Mouse (Mus musculus) urinary bladder, postnatal 14 days (tissue): ENCODE data around the gene Ttll11.

ENCODE experiments used
- DNase-seq: peaks from one replicate; pipeline ENCODE4 v3.0.0; 2021; ENCODE audit warnings: low spot score

Ttll11 gene

DNA sequence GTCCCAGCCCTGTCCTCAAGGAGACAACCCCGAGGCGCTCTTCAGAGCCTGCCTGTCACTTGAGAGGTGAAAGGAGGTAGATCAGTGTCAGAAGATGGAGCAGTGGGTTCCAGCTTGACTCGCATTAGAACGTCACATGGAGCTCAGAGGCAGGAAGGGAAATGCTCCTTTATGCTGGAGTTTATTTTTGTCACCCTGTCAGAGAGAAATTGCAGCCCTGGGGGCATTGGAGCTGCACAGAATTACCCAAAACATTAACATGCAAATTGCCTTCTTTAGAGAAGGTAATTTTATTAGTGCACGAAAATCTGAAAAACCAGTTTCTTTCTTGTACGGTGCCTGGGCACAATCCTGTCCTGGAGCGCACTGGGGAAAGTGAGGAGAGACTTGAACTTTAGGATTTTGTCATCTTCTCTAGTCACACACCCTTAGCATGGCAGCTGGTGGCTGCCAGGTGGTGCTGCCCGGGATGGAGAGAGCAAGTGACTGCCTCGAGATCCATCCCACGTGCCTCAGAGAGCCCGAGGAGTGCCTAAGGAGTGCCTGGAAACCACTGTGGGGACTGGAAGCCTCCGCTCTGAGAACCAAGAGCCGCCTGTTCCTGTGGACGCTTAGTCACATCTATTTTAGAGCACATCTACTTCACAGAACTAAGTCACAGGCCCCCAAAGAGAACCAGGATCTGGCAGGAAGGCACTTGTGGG, 211.7 kb downstream of the Ttll11 start:
- no peak for DNase-seq

DNA sequence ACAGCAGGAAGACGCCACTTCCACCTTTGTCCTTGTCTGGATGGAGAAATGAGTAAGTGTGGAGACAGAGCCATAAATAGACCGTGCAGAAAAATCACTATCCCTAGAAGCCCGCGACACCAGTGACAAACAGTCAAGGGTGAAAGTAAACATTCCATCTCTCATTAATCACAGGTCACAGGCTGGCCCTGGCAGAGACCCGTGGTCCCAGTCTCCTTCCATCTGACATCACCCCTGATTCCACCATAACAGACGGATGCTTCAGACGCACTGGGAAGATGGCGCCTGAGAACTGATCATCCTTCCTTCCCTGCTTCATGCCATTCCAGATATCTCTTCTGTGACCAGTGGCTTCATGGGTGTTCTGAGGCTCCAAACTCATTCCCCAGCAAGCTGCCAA, 215.4 kb downstream of the Ttll11 start:
- no peak for DNase-seq

DNA sequence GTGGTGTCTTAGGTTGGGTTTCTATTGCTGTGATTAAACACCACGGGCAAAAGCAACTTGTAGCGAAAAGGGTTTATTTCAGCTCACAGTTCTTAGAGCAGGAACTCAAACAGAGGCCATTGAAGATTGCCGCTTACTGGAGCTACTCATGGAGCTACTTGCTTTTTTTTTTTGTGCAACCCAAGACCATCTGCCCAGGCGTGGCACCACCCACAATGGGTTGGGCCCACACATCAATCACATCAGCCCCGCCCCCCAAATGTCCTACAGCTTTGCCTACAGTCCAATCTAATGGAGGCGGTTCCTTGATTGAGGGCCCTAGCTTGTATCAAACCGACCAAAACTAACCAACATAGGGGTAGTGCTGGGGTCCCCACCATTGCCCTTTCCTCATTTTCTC, 215.9 kb downstream of the Ttll11 start:
- no peak for DNase-seq

DNA sequence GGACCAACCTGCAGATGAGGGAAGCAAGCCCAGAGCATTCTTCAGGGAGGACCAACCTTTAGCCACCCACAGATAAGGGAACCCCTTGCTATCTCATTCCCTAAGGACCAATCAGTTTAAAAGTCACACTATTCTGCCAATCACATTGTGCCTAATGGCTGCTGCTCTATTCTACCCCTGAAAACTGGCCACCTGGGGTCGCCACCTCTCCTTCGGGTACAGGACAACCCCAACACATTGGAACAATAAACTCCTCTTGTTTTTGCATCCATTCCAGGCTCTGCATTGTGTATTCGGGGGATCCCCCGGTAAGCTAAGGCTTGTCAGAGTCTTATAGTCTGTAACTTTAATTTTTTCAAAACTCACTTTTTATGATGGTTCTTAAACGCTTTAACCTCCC, 218.3 kb downstream of the Ttll11 start:
- no peak for DNase-seq

DNA sequence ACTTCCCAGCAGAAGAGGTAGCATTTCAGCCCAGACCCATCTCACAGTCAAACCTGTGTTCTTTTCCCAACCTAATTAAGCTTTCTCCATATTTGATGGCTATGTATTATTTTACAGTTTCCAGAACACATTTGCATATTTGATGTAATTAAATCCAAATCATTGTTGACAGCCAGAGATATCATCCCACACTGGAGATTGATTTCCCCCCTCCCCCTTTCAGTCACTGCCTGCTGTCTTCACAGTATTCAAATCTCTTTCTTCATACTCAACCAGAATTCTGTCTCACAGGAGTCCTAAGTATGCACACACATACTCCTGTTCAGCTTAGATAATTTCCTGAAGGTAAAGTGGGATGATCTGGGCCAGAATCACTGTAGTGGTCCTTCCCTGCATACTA, 218.8 kb downstream of the Ttll11 start:
- DNase-seq: no peak

DNA sequence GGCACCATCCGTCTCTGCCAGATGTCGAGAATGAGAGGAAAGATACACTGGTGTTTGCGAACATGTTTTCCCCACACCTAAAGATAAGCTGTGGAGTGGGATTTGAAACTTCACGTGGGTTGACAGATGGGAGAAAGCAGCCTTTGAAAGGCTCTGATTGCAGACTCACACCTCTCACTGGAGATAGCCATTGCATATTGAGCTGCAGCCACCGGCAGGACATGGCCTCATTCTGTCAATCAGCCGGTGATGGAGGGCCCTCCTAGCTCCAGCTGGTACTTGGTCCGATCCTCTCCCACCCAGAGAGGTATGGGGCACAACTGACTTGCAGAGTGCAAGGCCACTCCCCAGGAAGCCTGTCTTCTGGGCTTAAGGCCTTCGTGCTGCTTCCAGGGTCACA, 219.4 kb downstream of the Ttll11 start:
- no peak for DNase-seq

DNA sequence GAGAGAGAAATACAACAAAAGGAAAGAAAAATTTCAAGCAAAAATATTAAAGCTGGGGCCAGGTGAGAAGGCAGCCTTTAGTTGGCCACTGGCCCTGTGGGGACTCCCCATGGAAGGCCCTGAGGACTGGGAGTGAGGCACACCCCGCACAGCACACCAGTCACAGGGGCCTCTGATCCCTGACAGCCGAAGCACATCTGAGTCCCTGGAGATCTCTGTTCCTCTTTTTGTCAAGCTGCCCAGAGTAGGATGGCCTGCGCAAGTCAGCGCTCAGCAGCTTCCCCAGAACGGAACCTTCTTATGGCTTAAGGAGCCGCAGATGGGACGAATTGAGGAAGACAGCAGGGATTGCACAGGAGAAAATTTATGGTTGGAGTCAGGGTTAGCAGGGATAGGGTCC, 223.2 kb downstream of the Ttll11 start:
- no peak for DNase-seq

DNA sequence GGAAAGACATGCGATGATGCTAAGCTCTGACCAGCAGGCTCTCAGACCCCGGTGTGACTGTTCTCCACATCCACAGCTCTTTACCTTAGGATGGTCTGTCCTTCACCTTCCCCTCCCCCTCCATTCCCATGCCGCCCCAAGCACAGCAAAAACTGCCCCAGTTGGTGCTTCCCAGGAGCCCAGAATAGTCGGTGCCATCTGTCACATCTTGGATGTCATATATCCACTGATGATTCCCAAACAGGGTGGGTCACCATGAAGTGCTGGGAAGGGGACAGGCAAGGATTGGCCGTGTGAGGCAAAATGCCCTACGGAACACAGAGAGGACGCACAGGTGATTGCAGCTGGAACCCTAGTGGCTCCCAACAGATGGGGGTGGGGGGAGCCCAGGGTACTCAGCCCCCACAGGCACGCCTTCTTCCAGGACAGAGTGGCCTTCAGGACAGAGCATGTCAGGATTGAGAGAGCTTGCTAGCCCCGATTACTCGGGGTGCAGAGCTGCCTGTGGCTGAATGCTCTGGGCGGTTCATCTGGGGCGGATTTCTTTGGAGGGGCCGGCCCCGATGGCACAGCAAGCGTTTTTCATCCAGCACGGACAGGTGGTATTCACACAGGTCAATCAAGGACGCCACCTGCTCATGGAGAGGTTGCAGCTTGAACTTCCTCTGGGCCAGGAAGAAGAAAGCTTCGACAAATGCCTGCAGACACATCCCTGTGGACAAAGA, 227.8 kb downstream of the Ttll11 start:
- no peak for DNase-seq

DNA sequence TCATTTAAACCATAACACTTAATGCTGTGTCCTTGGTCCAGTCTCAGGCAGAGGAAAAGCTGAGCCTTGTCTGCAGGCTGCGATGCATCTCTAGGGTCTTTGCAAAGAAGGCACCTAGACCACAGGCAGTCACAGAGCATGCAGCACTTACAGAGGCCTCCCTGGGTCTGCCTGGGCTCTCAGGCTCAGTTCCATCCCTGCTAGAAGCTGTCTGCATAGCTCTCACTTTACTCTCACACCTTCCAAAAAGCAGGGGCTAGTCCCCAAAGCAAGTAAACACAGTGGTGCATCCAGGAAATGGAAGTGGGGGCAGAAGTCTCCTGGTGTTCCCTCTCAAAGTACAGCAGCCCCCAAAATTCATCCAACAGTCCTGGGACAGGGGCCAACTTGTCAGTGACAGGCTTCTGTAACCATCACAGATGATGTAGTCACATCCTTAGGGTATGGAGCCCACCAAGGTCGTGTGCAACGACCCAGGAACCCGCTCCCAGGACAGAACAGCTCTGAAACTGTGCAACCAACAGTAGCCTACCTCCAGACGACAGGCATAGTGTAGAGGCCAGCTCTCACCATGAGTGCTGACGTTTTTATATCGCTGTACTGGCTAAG, 229.1 kb downstream of the Ttll11 start:
- no peak for DNase-seq

DNA sequence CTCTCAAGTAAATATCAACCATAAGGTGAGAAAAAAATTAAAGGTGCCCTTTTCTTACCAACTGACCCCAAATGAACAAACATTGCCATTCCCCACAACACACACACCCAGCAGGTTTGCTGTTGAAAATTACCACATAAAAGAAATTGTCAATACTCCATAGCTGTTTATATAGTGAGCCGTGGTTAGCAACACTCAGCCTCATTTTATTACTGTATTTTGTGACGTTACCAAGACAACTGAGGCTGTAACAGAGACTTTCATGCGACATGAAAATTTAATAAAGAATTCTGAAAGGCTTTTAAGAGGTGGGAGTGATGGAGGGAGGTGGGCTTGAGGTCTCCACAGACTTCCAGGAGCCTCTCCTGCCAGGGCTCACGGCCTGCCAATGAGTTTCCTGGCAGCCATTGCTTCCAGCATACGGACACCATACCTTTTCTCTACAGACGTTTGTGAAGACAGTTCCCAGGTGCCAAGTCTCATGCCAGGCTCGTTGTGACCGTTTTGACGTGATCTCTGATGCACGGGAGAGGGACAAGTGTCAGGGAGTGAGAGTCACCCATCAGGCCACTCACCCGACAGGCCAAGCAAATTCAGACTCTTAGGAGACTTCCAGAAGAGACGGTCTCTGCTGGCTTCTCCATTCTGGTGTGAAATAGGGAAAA, 232.2 kb downstream of the Ttll11 start:
- DNase-seq: no peak

DNA sequence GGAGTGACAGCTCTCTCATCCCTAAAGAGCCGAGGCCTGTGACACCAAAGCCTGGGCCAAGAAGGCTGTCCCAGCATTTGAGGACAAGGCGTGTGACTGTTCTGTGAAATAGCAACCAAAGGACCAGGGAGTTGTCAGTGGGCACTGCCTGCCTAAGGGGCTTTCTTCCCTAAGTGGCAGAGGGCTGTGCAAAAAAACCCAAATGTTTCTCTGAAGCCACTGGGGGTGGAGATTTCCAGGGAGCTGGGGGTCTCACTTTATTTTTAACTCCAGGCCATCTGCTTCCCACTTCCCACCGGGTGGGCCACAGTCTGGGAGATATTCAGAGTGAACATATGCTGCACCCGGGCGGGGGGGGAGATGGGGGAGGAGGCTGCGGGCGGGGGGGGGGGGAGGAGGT, 233.1 kb downstream of the Ttll11 start:
- DNase-seq: no peak

DNA sequence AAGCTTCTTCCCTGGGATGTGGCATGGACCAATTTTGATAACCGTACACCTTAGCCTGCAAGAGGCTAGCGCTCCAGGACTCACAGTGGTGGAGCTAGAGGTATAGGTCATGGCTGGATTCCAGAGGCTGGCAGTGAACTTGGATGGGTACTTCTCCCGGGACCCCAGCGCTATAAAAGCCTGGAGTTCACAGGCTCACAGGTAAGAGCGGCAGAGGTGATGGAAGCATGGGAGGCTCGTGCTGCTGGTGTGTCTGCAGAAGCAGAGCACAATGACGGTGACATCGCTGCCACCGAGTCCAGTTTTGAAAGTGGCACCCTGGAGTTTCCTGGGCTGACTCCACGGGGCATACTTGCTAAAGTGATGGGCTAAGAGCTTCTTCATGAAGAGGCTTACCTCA, 233.8 kb downstream of the Ttll11 start:
- DNase-seq: no peak

DNA sequence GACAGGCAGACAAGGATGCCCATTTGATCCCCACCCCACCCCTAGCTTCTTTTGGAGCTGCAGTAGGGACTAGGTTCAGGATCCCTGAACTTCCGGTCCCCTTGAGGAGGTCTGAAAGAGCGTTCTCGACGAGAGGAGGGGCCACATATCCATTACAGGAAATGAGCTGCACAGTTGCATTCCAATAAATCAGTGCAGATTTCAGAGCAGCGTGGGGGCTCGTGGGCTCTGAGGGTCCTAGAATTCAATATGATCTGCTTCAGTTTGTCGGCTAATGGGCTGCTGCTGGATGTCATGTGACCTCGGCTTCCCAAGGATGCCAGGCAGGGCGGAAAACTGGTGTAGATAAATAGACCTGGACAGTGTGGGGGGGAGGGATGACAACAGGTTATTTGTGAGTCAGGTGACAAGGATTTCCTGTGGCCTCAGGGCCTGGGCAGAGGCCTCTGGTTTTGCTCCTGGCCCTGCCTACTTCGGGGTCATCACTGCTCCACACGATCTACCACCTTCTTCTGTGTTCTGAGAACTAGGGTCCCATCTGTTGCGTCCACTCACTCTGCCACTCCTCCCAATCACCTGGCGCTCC, 240.0 kb downstream of the Ttll11 start:
- DNase-seq: no peak

DNA sequence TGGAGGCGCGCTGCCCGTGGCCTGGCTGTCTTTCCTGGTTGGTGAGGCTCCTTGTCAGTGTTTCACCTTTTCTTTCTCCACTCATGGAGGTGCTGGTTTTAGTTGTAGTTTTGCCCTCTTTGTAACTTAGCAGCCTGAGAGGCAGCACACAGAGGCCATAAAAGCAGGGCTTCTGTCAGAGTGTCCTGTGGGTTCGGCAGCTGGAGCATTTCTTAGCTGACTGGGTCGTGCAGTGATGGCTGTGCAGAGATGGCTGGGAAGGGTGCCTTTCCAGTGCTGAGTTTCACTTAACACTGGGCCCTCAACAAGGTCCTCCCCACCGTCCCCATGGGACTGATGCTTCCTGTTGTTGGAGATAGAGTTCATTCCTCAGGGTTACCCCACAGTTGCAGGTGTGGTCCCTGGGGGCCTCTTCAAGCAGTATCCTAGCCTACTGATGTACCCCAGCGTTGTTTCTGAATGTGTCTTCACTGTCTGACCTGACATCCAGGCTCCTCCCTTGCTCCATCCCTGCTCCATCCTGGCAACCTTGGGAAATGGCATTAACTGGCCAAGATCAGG, 242.2 kb downstream of the Ttll11 start:
- DNase-seq: no peak

DNA sequence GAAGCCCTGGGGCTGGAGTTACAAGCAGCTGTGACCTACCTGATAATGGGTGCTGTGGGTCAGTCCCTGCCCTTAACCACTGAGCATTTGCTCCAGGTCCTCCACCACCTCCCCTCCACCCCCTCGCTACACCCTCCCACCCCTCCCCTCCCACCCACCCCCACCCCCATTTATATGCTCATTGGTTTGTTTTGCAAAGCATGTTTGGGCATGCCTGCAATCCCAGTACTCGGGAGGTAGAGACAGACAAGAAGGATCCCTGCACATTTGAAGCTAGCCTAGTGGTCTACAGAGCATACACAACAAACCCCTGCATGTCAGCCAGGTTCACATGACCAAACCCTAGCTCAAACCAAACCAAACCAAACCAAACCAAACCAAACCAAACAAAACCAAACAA, 243.7 kb downstream of the Ttll11 start:
- DNase-seq: no peak

DNA sequence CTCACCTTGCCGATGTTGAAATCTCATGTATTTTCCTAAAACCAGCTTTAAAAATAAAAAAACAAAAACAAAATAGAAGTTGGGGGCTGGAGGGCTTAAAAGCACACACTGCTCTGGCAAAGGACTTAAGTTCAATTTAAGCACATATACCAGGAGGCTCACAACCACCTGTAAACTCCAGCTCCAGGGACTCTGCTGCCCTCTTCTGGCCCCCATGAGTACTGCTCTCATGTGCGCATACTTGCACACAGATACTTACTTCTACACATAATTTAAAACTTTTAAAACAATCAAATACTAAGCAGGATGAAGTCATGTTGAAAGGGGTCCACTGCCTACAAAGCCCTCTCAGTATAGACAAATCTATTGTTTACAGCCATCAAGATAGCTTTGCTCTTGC, 244.7 kb downstream of the Ttll11 start:
- DNase-seq: no peak

DNA sequence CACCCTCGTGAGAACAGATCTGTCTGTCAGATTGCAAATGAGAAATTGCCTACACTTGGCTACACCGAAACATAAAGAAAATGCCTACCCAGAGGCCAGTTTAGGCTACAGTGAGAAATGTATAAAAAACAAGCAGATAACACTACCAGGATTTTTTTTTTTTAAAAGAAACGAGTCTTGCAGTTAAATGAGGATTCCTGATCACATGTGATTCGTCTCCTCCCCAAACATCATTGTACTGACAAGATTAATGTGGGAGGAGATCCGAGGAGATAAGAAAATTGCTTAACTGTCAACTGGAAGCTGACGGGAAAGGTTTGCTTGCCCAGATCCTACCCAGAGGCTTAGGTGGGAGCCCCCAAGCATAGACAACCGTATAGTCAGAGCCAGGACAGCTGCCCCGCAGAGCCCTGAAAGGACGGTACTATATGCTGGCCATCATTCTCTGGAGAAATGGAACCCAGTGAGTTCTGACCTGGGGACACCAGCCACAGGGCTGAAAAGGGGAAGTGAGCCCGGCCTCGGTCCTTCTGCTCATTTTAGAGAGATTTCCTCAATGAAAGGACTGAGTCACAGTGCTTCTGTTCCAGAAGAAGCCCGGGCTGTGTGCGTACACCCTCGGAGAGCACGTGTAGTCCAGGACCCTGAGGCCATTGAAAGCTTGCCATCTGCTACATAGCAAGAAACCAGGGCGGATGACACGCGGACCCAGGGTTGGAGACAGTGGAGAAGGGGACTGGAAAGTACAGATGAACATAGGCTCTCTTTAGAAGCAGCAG, 247.9 kb downstream of the Ttll11 start:
- DNase-seq: no peak

DNA sequence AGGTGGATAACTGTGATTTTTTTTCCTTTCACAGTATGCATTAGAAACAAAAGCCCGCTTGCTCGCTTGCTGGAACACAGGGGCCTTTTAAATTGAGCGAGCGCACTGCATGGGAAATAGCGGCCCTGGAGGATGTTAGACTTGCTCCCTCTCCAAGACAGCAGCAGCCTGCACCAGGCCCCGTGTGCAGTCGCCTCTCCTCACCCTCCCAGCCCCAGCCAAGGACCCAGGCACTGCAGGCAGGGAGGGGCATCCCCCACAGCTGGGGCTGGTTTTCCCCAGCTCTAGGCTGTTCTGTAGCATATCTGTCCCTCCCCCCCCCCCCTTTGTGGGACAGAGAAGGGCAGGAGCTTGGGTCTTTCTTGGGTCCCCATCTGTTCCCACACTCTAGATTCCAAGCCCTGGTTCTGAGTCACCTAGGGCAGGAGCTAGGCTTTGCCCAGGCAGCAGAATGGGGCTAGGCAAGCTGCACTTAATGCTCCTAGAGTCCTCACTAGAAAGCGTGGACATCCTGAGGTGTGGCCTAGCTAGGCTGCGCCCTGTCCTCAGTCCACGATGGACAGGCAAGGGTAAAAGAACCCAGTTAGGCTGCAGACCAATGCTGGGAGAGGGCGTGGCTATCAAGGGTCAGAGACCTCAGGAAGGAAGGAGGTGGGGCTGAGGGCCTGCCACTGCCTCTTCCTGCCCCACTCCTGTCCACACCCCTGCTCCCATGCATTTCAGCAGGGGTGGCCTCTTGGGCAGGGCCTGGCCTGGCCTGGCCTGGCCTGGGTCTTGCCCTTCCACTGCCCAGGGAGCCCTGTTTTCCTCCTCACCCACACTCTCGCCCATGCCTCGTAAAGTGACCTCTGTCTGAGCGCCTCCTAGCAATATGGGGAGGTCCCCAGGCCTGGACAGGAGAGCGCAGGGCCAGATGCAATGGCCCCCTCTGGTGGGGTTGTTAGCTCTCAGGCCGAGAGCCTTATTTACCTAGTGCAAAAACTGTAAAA, 250.3 kb downstream of the Ttll11 start:
- DNase-seq: peak; percentile 50

DNA sequence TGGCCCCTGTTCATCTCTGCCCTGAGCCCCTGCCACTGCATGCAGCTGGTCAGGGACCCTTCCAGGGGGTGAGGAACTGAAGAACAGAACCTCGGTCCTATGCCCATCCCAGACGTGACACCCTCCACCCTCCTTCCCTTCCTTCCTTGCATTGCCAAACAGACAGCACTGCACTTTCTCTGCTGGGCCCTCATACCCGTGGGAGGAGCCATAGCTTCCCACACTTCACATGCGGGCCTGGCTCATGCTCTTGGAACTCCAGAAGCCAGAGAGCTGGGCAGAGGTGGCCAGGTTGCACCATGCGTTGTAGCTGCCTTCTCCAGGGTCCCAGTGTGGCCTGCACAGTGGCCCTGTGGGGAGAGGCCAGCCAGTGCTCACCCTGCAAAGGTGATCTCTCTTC, 251.1 kb downstream of the Ttll11 start:
- no peak for DNase-seq

DNA sequence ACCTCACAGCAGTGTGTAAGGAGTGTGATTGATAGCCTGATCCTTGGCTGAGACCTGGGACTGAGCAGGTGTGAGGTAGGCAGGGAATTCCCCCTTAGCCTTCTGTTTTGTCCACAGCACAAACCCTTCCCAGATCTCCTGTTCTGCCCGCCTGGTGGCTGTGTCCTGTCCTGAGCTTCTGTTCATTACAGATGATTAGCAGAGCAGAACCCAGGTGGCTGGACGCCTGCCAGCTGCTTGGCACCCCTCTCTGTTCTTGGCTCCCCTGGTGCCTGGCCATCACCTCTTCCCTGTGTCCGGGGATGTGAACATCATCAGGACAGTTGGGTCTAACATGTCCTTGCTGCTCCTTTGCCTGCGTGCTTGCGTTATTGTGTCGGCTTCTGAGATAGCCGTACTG, 256.0 kb downstream of the Ttll11 start:
- DNase-seq: no peak
